In the genomic region with DNA sequence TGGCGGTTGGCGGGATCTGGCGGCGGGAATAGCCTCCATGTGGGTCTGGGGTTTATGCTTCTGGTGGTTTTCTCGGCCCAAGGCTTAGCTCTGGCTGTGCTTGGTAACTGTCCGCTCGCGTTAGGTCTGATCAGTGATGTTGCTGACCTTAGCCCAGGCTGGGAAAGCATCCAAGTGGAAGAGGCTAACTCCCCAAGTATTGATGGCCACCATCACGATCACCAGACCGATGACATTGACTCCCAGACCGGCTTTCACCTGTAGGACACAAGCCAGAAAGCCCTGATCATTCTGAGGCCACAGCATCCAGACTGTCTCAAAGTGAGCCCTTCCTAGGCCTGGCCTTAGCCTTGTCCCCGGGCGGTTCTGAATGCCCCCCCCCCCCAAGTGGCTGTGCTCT, we compare ENCODE assay signal across 29 mouse cellular contexts. TPM values are rescaled to one million over a fixed set of nuclear protein-coding genes. Genes with fewer than 3 reads are reported as not detected.
"Had no signal": no experiment of that assay in that cellular context is flagged by ENCODE, and none has a peak within 500 bp of the region (broad histone marks: within the 10 kb centered on the region; RNA-seq: fewer than 3 reads in every experiment).

No protein-coding gene starts in this region.

- H3K4me3 ChIP-seq: heart, adult 2 months; heart, embryonic 13.5 days; heart, embryonic 15.5 days; hindbrain, embryonic 13.5 days; layer of hippocampus, adult 2 months; left cerebral cortex, adult 2 months; limb, embryonic 10.5 days; limb, embryonic 12.5 days; liver, embryonic 13.5 days; liver, embryonic 15.5 days had no signal

- H3K4me2 ChIP-seq: heart, embryonic 11.5 days; heart, embryonic 15.5 days; hindbrain, embryonic 13.5 days; limb, embryonic 12.5 days; liver, embryonic 13.5 days; liver, embryonic 15.5 days had no signal

- ATAC-seq: hindbrain, embryonic 16.5 days; intestine, embryonic 16.5 days; liver, postnatal 0 days had no signal

- H3K9ac ChIP-seq: heart, embryonic 13.5 days; heart, embryonic 15.5 days; hindbrain, embryonic 13.5 days; limb, embryonic 12.5 days; liver, embryonic 13.5 days; liver, embryonic 15.5 days; liver, postnatal 0 days had no signal

- H3K27ac ChIP-seq: heart, adult 2 months; heart, embryonic 13.5 days; heart, embryonic 15.5 days; hindbrain, embryonic 13.5 days; layer of hippocampus, adult 2 months; left cerebral cortex, adult 2 months; limb, embryonic 10.5 days; limb, embryonic 12.5 days; liver, embryonic 13.5 days; liver, embryonic 15.5 days had no signal

- H3K36me3 ChIP-seq: heart, embryonic 15.5 days had no signal

- DNase-seq: gastrocnemius, postnatal 14 days; gastrocnemius, postnatal 36 days; heart, adult 11 months; heart, adult 2 months; heart, postnatal 14 days; heart, postnatal 36 days; kidney, adult 11 months; kidney, adult 2 months; kidney, postnatal 10 days; kidney, postnatal 25 days; kidney, postnatal 4 days; liver; liver, embryonic 13.5 days; liver, postnatal 0 days had no signal

- H3K27me3 ChIP-seq: heart, embryonic 13.5 days; heart, embryonic 15.5 days; hindbrain, embryonic 13.5 days; limb, embryonic 12.5 days; liver, embryonic 13.5 days; liver, embryonic 15.5 days had no signal

- H3K9me3 ChIP-seq: heart, embryonic 13.5 days; heart, embryonic 15.5 days; limb, embryonic 10.5 days; liver, embryonic 13.5 days; liver, embryonic 15.5 days had no signal

RNA-seq across cellular contexts. Expression of gene Slc13a4, which starts 39.2 kb away (rescaled TPM):
- total RNA-seq: gastrocnemius, adult 8-10 months; heart, adult 2 months; hematopoietic stem cell, adult 5-6 weeks had no signal

RNA-seq across cellular contexts. Expression of gene Fam180a, which starts 57.2 kb away (rescaled TPM):
- total RNA-seq: hematopoietic stem cell, adult 5-6 weeks had no signal
- polyA plus RNA-seq: hindbrain, embryonic 11.5 days; kidney, embryonic 14.5 days; limb, embryonic 10.5 days; limb, embryonic 12.5 days had no signal
